Mouse (Mus musculus) stomach, embryonic 14.5 days (tissue): Measurements from ENCODE around the gene Mogat1. TPM values are rescaled to one million over a fixed set of nuclear protein-coding genes. Genes with fewer than 3 reads are reported as not detected.

ENCODE experiments used
- ATAC-seq: fragments of 200-750 bp; cut with Nextera tagmentation; 2 replicates; pipeline ENCODE4 v1.8.0; 2017; ENCODE audit warnings: low read depth, moderate TSS enrichment; ENCODE audit not compliant: insufficient number of reproducible peaks, insufficient read depth, low FRiP score
- H3K27ac ChIP-seq: fragments of 300-500 bp; sonication (generic); 2 replicates; pipeline ENCODE4 v1.5.1; 2014; ENCODE audit warnings: mild to moderate bottlenecking, low read length, moderate library complexity, mixed read lengths
- H3K27me3 ChIP-seq: fragments of 300-500 bp; sonication (generic); 2 replicates; pipeline ENCODE4 v1.6.1; 2014; ENCODE audit warnings: low read length, control low read depth, mixed read lengths; ENCODE audit not compliant: control insufficient read depth, insufficient read depth
- H3K36me3 ChIP-seq: fragments of 300-500 bp; sonication (generic); 2 replicates; pipeline ENCODE4 v1.6.1; 2014; ENCODE audit warnings: mild to moderate bottlenecking, control low read depth, low read length, moderate library complexity, mixed read lengths; ENCODE audit not compliant: control insufficient read depth, insufficient read depth
- H3K4me1 ChIP-seq: fragments of 300-500 bp; sonication (generic); 2 replicates; pipeline ENCODE4 v1.6.1; 2014; ENCODE audit warnings: low read length, control low read depth, mixed read lengths; ENCODE audit not compliant: control insufficient read depth, insufficient read depth
- H3K4me2 ChIP-seq: fragments of 300-500 bp; sonication (generic); replicated peaks from 2 replicates; pipeline ENCODE4 v1.6.1; 2014; ENCODE audit warnings: low read depth, low read length, control low read depth
- H3K4me3 ChIP-seq: fragments of 300-500 bp; sonication (generic); 2 replicates; pipeline ENCODE4 v1.5.1; 2014; ENCODE audit warnings: low read depth, low read length, control low read depth
- H3K9ac ChIP-seq: fragments of 300-500 bp; sonication (generic); replicated peaks from 2 replicates; pipeline ENCODE4 v1.6.1; 2014; ENCODE audit warnings: low read depth, mild to moderate bottlenecking, control low read depth, low read length, moderate library complexity, mixed read lengths
- H3K9me3 ChIP-seq: fragments of 300-500 bp; sonication (generic); 2 replicates; pipeline ENCODE4 v1.6.1; 2016; ENCODE audit warnings: low read depth, low read length, control low read depth; ENCODE audit not compliant: control insufficient read depth
- WGBS: fragments of 180-500 bp; shearing (Covaris S2); extraction: QIAGEN DNeasy Blood & Tissue Kit; methylation state at CpG from one replicate; pipeline ENCODE4 v1.1.7; 2014; 5-methylcytosine and 5-hydroxymethylcytosine counted together
- polyA plus RNA-seq: library from polyadenylated mRNA; unstranded; fragments of >200 nt; fragmentation: Nextera tagmentation; extraction: Ambion mirVana; gene quantifications from 2 replicates; pipeline ENCODE4 v1.2.1, GENCODE M21; 2014

Mogat1 gene
- polyA plus RNA-seq, 1 experiment from 2014 or later: not detected

- Histone ChIP-seq H3K9ac (no peak overlapping the region), H3K4me2 (no peak overlapping the region), H3K4me3 (no peak overlapping the region), H3K9me3 (no peaks in the 10 kb centered on the region), H3K36me3 (no peaks in the 10 kb centered on the region), H3K27ac (no peak overlapping the region), H3K4me1 (no peaks in the 10 kb centered on the region), H3K27me3 (no peaks in the 10 kb centered on the region)
- no peak for ATAC-seq
- 75% methylated on average over 9 of the region's 9 CpGs for WGBS
Observed at GRCm38 (mm10) chr1:78546258-78546657, 35.5 kb downstream of the Mogat1 start.

- no peak for ATAC-seq
- H3K9ac ChIP-seq: no peak overlapping the region
- H3K27me3 ChIP-seq: no peaks in the 10 kb centered on the region
- H3K4me2 ChIP-seq: no peak overlapping the region
- no peaks in the 10 kb centered on the region for H3K36me3 ChIP-seq
- H3K9me3 ChIP-seq: no peaks in the 10 kb centered on the region
- no peak overlapping the region for H3K27ac ChIP-seq
- no peak overlapping the region for H3K4me3 ChIP-seq
- WGBS: 56% methylated on average over 6 of the region's 6 CpGs
- H3K4me1 ChIP-seq: no peaks in the 10 kb centered on the region
Observed at GRCm38 (mm10) chr1:78548961-78549360, 38.2 kb downstream of the Mogat1 start.

- Histone ChIP-seq H3K4me2 (no peak overlapping the region), H3K4me3 (no peak overlapping the region), H3K9ac (no peak overlapping the region), H3K27ac (no peak overlapping the region), H3K36me3 (no peaks in the 10 kb centered on the region), H3K9me3 (no peaks in the 10 kb centered on the region; the same call in 1 of the 2 replicates), H3K27me3 (no peaks in the 10 kb centered on the region), H3K4me1 (no peaks in the 10 kb centered on the region)
- 69% methylated on average over 8 of the region's 8 CpGs for WGBS
- no peak for ATAC-seq
Observed at GRCm38 (mm10) chr1:78554012-78554666, 43.3 kb downstream of the Mogat1 start.

GRCm38 (mm10) chr1:78566963-78567362 is 56.2 kb downstream of the Mogat1 start:
- H3K27ac ChIP-seq: no peak overlapping the region
- H3K36me3 ChIP-seq: no peaks in the 10 kb centered on the region
- H3K27me3 ChIP-seq: no peaks in the 10 kb centered on the region
- no peak for ATAC-seq
- H3K4me1 ChIP-seq: no peaks in the 10 kb centered on the region
- H3K4me2 ChIP-seq: no peak overlapping the region
- no peak overlapping the region for H3K4me3 ChIP-seq
- 80% methylated on average over 2 of the region's 2 CpGs for WGBS
- H3K9me3 ChIP-seq: peaks cover 4% of the 10 kb centered on the region; the same call in 1 of the 2 replicates
- H3K9ac ChIP-seq: no peak overlapping the region

GRCm38 (mm10) chr1:78567421-78567820 is 56.6 kb downstream of the Mogat1 start:
- no peak overlapping the region for H3K27ac ChIP-seq
- 40% methylated on average over 6 of the region's 6 CpGs for WGBS

GRCm38 (mm10) chr1:78567834-78568507 is 57.2 kb downstream of the Mogat1 start:
- no peak overlapping the region for H3K9ac ChIP-seq
- ATAC-seq: no peak
- H3K4me1 ChIP-seq: no peaks in the 10 kb centered on the region
- H3K9me3 ChIP-seq: peaks cover 4% of the 10 kb centered on the region; the same call in 1 of the 2 replicates
- 44% methylated on average over 8 of the region's 8 CpGs for WGBS
- H3K27ac ChIP-seq: no peak overlapping the region
- no peaks in the 10 kb centered on the region for H3K27me3 ChIP-seq
- no peak overlapping the region for H3K4me2 ChIP-seq
- H3K36me3 ChIP-seq: no peaks in the 10 kb centered on the region
- H3K4me3 ChIP-seq: no peak overlapping the region

More at GRCm38 (mm10) chr1:78567421-78567820, 56.6 kb downstream of the Mogat1 start:
- no peaks in the 10 kb centered on the region for H3K27me3 ChIP-seq
- peaks cover 4% of the 10 kb centered on the region; the same call in 1 of the 2 replicates for H3K9me3 ChIP-seq
- no peak for ATAC-seq
- H3K9ac ChIP-seq: no peak overlapping the region
- H3K4me3 ChIP-seq: no peak overlapping the region
- H3K4me2 ChIP-seq: no peak overlapping the region
- H3K36me3 ChIP-seq: no peaks in the 10 kb centered on the region
- no peaks in the 10 kb centered on the region for H3K4me1 ChIP-seq

- WGBS: 75% methylated on average over 5 of the region's 5 CpGs
- H3K9me3 ChIP-seq: peaks cover 4% of the 10 kb centered on the region; the same call in 1 of the 2 replicates
- no peaks in the 10 kb centered on the region for H3K36me3 ChIP-seq
- H3K27ac ChIP-seq: no peak overlapping the region
- ATAC-seq: no peak
- no peak overlapping the region for H3K9ac ChIP-seq
- H3K4me3 ChIP-seq: no peak overlapping the region
- H3K4me1 ChIP-seq: no peaks in the 10 kb centered on the region
- no peaks in the 10 kb centered on the region for H3K27me3 ChIP-seq
- no peak overlapping the region for H3K4me2 ChIP-seq
Observed at GRCm38 (mm10) chr1:78569617-78570016, 58.8 kb downstream of the Mogat1 start.

GRCm38 (mm10) chr1:78585080-78585479 is 74.3 kb downstream of the Mogat1 start:
- 77% methylated on average over 2 of the region's 2 CpGs for WGBS
- no peak for ATAC-seq

More at GRCm38 (mm10) chr1:78585080-78585479, 74.3 kb downstream of the Mogat1 start:
- Histone ChIP-seq H3K9ac (no peak overlapping the region), H3K36me3 (no peaks in the 10 kb centered on the region), H3K4me2 (no peak overlapping the region), H3K9me3 (no peaks in the 10 kb centered on the region), H3K27ac (no peak overlapping the region), H3K4me3 (no peak overlapping the region), H3K27me3 (no peaks in the 10 kb centered on the region), H3K4me1 (no peaks in the 10 kb centered on the region)
